Mouse (Mus musculus) limb, embryonic 10.5 days (tissue): Measurements from ENCODE around the gene Capg. TPM values are rescaled to one million over a fixed set of nuclear protein-coding genes. Genes with fewer than 3 reads are reported as not detected.

Experiments used
- DNase-seq: peaks from one replicate; pipeline ENCODE4 v3.0.0-alpha.2; 2017; ENCODE audit warnings: low spot score
- H3K27ac ChIP-seq: fragments of 300-500 bp; sonication (generic); 2 replicates; pipeline ENCODE4 v1.5.1; 2016; ENCODE audit warnings: mild to moderate bottlenecking
- H3K27me3 ChIP-seq: fragments of 300-500 bp; sonication (generic); 2 replicates; pipeline ENCODE4 v1.6.1; 2016; ENCODE audit warnings: low read depth, mild to moderate bottlenecking; ENCODE audit not compliant: poor library complexity, severe bottlenecking
- H3K36me3 ChIP-seq: fragments of 300-500 bp; sonication (generic); 2 replicates; pipeline ENCODE4 v1.6.1; 2016; ENCODE audit warnings: mild to moderate bottlenecking, moderate library complexity
- H3K4me1 ChIP-seq: fragments of 300-500 bp; sonication (generic); 2 replicates; pipeline ENCODE4 v1.6.1; 2016
- H3K4me3 ChIP-seq: fragments of 300-500 bp; sonication (generic); 2 replicates; pipeline ENCODE4 v1.5.1; 2016; ENCODE audit warnings: mild to moderate bottlenecking, moderate library complexity
- H3K9me3 ChIP-seq: fragments of 300-500 bp; sonication (generic); replicated peaks from 2 replicates; pipeline ENCODE4 v1.6.1; 2016; ENCODE audit warnings: mild to moderate bottlenecking
- WGBS: fragments of 180-500 bp; shearing (Covaris S2); methylation state at CpG from one replicate; pipeline ENCODE4 v1.1.7; 2016; 5-methylcytosine and 5-hydroxymethylcytosine counted together
- polyA plus RNA-seq: library from polyadenylated mRNA; unstranded; fragments of >200 nt; fragmentation: Nextera tagmentation; extraction: Ambion mirVana; gene quantifications from 2 replicates; pipeline ENCODE4 v1.2.1, GENCODE M21; 2016

Capg gene
- polyA plus RNA-seq, result 20.8 and 23.3 TPM in 2 replicates

DNA sequence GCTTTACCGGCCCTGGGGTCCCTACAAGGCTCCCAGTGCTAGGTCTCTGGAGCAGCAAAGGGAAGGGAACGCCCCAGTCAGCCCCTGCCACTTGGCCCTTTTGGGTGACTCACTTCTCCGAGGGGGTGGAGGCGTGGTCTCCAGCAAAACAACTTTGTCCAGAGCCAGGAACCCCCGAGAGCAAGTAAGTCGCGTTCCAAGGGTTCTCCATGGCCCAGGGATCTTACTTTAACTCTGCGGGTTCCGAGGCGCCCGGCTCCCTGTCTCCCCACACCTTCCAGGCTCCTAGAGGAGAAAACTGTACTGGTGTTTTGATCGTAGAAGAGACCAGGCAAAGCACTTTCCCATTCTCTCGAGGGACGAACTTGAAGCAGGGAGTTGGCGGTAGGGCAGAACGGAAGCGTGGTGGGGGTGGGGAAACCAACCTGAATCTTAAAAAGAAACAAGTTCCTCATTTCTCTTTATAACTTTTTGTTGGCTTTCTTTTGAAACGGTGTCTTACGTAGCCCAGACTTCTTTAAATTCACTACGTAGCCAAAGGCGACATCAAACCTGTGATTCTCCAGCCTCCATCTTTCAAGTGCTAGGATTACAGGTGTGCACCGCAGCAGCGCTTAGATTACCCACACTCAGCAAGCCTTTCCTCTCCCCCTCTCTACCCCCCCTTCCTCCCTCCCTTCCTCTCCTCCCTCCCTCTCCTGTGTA is at the start of gene Capg:
Gene Capg, plus strand, starts transcription at position 109 of the 705 bp plus-strand sequence.
- Histone ChIP-seq H3K4me3 (peak within 1 kb of the TSS; percentile 47), H3K9me3 (no peaks in the 10 kb centered on the region), H3K36me3 (no peaks in the 10 kb centered on the region), H3K27me3 (peaks cover 5% of the 10 kb centered on the region; the same call in 1 of the 2 replicates), H3K27ac (peak within 1 kb of the TSS; percentile 83), H3K4me1 (peaks cover 19% of the 10 kb centered on the region)
- DNase-seq, result no peak
- 8% methylated on average over 23 of the region's 23 CpGs for WGBS

DNA sequence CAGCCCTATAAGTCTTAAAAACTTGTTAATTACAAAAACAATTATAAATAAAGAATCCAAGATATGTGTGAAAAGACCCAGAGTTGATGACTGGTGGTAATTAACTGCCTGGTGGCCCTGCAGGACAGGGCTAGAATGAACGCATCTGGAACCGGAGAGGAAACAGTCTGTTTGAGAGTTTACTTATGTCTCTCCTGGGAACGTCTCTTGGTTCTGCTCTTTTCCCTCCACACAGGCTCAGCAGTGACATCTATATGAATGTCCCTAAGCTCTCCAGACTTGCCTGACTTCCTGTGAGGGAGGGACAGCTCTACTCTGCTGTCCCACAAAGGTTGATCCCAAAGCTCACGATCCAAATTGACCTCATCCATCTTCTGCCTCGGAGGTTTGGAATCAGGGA is 45.2 kb upstream of the Capg start:
- 59% methylated on average over 5 of the region's 5 CpGs for WGBS
- H3K36me3 ChIP-seq, result no peaks in the 10 kb centered on the region
- DNase-seq, result no peak
- H3K27ac ChIP-seq, result no peak overlapping the region; the same call in 1 of the 2 replicates
- H3K9me3 ChIP-seq, result no peaks in the 10 kb centered on the region
- H3K4me1 ChIP-seq, result peaks cover 5% of the 10 kb centered on the region; the same call in 1 of the 2 replicates
- H3K4me3 ChIP-seq, result no peak overlapping the region
- H3K27me3 ChIP-seq, result no peaks in the 10 kb centered on the region

DNA sequence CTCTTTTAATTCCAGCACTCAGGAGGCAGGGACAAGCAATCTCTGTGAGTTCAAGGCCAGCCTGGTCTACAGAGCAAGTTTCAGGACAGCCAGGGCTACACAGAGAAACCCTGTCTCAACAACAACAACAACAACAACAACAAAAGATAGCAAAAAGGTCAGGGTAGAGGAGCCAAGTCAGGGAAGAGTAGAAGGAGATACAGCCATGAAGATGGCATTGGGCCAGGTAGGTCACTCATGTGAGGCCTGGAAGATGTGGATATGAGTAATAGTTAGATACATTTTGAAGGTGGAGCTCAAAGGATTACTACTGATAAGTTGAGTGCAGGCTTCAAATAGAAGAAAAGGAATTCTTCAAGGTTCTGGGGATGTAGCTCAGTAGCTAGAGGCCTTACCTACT is 40.9 kb upstream of the Capg start:
- Histone ChIP-seq H3K9me3 (no peaks in the 10 kb centered on the region), H3K27me3 (no peaks in the 10 kb centered on the region), H3K4me1 (peaks cover 5% of the 10 kb centered on the region; the same call in 1 of the 2 replicates), H3K27ac (no peak overlapping the region), H3K36me3 (no peaks in the 10 kb centered on the region), H3K4me3 (no peak overlapping the region)
- DNase-seq, result no peak

DNA sequence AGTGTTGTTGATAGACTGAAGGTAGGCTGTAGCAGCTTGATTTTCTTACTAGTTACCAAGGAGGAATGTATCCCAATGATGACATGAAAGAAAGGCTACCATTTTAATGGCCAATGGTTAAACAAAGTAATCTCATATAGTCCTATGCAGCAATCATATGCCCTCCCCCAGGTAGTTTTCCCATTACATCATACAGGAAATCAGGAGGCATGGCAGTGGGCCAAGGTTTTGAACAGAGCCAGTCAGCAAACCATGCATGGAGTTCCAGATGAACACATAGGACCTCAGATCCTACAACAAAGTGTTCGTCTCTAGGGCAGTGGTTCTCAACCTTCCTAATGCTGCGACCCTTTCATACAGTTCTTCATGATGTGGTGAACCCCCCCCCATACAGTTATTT is 40.3 kb upstream of the Capg start:
- H3K36me3 ChIP-seq, result no peaks in the 10 kb centered on the region
- no peak overlapping the region for H3K27ac ChIP-seq
- WGBS, result 94% methylated on average over 2 of the region's 2 CpGs

DNA sequence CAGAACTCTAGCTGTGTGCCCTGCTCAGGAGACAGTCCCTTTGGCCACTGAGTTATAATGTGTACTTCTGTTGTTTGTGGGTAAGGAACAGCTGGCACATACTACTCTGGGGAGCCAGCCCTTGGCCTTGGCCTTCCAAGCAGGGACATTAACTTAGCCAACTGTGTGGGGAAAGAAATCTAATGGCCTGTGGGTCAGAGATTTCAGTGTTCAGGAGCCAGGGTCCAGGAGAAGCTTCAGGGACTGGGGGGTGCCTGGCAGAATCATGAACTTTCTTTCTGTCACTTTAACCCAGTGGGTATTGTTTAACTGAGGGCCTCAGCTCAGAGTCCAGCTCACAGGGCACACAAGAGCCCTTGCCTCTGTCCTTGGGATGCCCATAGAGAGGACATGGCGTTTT is 38.1 kb upstream of the Capg start:
- no peak for DNase-seq
- Histone ChIP-seq H3K36me3 (no peaks in the 10 kb centered on the region), H3K9me3 (no peaks in the 10 kb centered on the region), H3K27ac (no peak overlapping the region), H3K4me3 (no peak overlapping the region), H3K4me1 (0 out of 2 replicates have a peak, but pooled peaks cover 2% of the 10 kb centered on the region), H3K27me3 (no peaks in the 10 kb centered on the region)
- WGBS, result 76% methylated on average over 1 of the region's 1 CpGs

More for the DNA sequence above, 40.3 kb upstream of the Capg start:
- DNase-seq, result no peak
- H3K4me3 ChIP-seq, result no peak overlapping the region
- peaks cover 4% of the 10 kb centered on the region; the same call in 1 of the 2 replicates for H3K4me1 ChIP-seq
- no peaks in the 10 kb centered on the region for H3K27me3 ChIP-seq
- no peaks in the 10 kb centered on the region for H3K9me3 ChIP-seq

DNA sequence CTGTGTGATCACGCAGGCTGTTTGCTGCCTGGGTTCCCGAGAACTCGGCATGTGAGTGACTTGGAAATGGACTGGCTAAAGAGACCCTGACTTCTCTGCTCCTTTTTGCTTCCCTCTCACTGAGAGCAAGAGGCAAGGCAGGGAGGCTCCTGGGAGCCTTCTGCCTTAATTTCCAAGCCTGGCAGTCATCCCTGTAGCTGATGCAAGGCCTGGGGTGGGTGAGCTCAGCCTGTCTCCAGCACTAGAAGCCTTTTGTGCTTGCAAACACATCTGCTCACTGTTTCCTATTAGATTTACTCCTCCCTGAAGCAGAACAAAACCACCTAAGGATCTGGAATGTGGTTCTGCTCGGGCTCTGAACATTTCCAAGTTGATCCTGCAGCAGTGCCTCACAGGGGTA is 35.6 kb upstream of the Capg start:
- Histone ChIP-seq H3K27me3 (no peaks in the 10 kb centered on the region), H3K4me3 (no peak overlapping the region), H3K4me1 (peaks cover 19% of the 10 kb centered on the region), H3K36me3 (no peaks in the 10 kb centered on the region), H3K9me3 (no peaks in the 10 kb centered on the region), H3K27ac (no peak overlapping the region)
- no peak for DNase-seq
- WGBS, result 84% methylated on average over 4 of the region's 4 CpGs

DNA sequence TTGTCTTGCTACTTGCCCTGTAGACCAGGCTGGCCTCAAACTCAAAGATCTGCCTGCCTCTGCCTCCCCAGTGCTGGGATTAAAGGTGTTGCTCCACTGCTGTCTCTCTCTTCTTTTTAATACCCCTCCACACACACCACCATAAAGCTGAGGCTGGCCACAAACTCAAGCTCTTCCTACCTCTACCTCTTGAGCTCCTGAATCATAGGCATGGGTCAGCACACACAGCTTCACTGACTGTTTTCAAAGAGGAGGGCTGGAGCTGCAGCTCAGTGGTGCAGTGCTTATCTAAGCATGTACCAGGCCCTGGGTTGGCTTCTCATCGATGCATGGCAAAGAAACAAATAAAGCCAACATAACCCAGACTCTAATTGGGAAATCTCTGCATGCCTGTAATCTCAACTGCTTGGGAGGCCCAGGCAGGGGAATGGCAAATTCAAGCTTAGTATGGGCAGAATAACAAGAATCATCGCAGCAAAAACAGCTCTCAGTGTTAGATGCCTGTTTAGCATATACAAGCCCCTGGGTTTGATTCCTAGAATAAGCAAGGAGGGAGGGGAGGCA is 34.2 kb upstream of the Capg start:
- Histone ChIP-seq H3K4me1 (peaks cover 22% of the 10 kb centered on the region), H3K9me3 (no peaks in the 10 kb centered on the region), H3K27me3 (no peaks in the 10 kb centered on the region), H3K4me3 (no peak overlapping the region), H3K36me3 (no peaks in the 10 kb centered on the region), H3K27ac (no peak overlapping the region)
- 90% methylated on average over 2 of the region's 2 CpGs for WGBS
- no peak for DNase-seq

DNA sequence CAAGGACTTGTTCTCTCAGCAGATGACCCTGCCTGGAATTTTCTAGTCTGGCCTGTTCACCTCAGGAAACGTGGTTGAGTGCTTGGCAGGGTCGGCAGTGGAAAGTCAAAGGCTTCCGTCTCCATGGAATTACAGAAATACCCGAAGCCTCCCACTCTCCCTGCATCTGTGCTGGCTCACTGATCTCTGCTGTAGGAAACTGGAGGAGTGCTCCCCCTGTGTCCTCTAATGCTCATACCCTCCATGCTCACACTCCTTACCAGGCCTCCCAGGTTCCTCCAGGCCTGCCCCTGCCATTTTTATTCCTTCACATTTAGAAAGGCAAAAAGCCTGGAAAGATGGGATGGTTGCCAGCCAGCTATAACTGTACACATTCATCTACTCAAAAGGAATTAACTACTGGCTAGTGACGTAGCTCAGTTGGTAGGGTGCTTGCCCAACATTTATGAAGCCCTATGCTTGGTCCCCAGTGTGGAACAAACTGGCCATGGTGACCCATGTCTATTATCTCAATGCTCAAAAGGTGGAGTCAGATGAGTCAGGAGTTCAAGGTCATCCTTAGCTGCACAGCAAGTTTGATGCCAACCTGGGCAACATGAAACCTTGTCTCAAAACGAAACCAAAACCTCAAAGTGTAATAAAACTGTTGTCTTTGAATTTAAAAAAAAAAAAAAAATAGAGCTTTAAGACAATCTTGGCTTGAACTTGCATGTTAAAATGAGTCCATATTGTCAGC is 33.3 kb upstream of the Capg start:
- WGBS, result 85% methylated on average over 6 of the region's 6 CpGs
- Histone ChIP-seq H3K36me3 (no peaks in the 10 kb centered on the region), H3K27me3 (no peaks in the 10 kb centered on the region), H3K27ac (peak overlapping the region; percentile 5; the same call in 1 of the 2 replicates), H3K4me3 (no peak overlapping the region), H3K4me1 (peaks cover 22% of the 10 kb centered on the region), H3K9me3 (no peaks in the 10 kb centered on the region)
- DNase-seq, result no peak

DNA sequence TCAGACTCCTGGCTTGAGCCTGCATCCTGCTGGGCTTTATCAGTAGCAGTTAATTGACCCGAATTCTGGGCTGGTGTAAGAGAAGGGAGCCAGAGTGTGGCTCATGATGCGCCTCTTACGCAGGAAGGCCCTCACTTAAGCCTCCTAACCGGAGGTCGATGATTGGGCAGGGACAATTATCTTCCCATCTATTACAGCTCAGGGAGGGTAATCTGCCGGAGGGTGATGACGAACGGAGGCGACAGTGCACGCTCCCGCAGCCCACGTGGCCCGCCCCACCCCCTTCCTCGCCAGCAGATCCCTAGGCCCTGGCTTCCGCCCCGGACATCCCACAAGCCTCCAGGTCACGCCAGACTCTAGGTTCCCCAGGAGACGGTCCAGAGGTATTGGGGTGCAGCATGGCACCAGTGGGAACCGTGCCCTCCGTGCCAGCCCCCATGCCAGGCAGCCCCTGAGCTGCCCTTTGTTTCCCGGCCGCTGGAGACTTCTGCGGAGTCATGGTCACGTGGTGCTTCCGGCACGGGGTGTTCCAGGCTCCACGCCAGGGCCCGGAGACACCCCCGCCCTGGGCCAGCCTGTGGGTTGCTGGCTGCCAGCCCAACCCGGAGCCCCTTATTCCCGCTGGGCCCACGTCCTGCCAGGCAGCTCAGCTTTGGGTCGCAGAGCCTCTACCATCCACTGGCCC is 31.7 kb upstream of the Capg start:
- H3K27me3 ChIP-seq, result no peaks in the 10 kb centered on the region
- peak; percentile 84 for DNase-seq
- no peaks in the 10 kb centered on the region for H3K36me3 ChIP-seq
- peak overlapping the region; percentile 96 for H3K27ac ChIP-seq
- H3K9me3 ChIP-seq, result no peaks in the 10 kb centered on the region
- H3K4me1 ChIP-seq, result peaks cover 22% of the 10 kb centered on the region
- 11% methylated on average over 33 of the region's 33 CpGs for WGBS
- peak overlapping the region; percentile 51 for H3K4me3 ChIP-seq

DNA sequence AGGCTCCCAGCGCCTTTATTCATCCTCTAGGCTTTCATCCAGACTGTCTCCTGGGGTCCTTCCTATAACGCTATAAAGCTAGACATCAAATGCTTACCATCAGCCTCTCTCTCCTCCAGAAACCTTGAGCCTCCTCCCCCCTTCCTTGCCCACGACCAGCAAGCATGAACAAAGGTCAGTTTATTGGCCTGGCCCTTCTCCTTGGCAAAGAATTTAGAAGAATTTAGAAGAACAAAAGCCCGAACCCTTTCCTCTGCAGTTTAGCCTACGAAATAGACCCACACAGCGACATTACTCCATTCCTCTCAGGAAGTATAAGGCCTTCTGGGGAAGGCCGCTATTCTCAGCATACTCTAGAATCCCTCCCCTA is 31.1 kb upstream of the Capg start:
- DNase-seq, result no peak
- no peaks in the 10 kb centered on the region for H3K9me3 ChIP-seq
- H3K4me1 ChIP-seq, result peaks cover 22% of the 10 kb centered on the region
- peak overlapping the region; percentile 51 for H3K4me3 ChIP-seq
- H3K27me3 ChIP-seq, result no peaks in the 10 kb centered on the region
- H3K36me3 ChIP-seq, result no peaks in the 10 kb centered on the region
- WGBS, result 58% methylated on average over 7 of the region's 7 CpGs
- peak overlapping the region; percentile 96 for H3K27ac ChIP-seq

DNA sequence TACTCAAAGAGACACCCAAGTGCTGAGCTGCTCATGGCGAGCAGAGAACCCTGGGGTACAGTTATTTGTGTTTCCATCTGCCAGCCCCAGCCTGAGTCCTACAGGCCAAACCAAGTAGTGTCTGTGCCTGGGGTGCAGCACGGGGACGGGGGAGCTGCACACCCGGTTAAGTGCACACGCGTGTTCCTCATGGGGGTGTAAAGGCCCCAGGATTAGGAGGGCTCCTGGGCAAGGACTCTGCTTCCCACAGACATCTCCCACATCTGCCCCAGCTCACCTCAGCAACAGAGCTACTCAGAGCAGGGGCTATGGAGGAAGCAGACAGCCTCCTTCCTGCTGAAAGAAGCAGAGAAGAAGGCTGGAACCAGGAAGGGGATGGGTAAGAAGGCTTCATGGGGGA is 28.5 kb upstream of the Capg start:
- H3K36me3 ChIP-seq, result no peaks in the 10 kb centered on the region
- no peak overlapping the region; the same call in 1 of the 2 replicates for H3K27ac ChIP-seq
- WGBS, result 91% methylated on average over 6 of the region's 6 CpGs
- DNase-seq, result no peak
- H3K27me3 ChIP-seq, result no peaks in the 10 kb centered on the region
- no peak overlapping the region for H3K4me3 ChIP-seq
- no peaks in the 10 kb centered on the region for H3K9me3 ChIP-seq
- peaks cover 41% of the 10 kb centered on the region for H3K4me1 ChIP-seq

DNA sequence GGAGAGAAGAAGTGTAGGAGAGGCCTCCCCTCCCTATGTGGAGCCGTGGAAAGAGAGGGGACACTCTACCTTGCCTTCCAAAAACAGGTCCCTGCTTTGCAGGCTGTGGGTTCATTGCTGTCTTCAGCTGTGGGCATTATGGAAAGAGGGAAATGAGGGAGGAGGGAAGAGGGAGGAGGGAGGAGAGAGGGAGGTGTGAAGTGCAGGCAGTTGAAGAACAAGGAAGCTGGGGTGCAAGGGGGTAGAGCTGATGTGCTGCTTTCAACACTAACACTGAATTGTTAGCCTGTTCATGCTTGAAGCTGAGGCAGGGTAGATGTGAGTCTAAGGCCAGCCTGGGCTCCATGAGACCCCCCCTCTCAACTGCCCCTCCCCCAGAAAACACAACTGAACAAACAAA is 25.3 kb upstream of the Capg start:
- Histone ChIP-seq H3K27me3 (no peaks in the 10 kb centered on the region), H3K9me3 (no peaks in the 10 kb centered on the region), H3K27ac (no peak overlapping the region), H3K4me1 (peaks cover 22% of the 10 kb centered on the region), H3K36me3 (no peaks in the 10 kb centered on the region), H3K4me3 (no peak overlapping the region)
- WGBS, result 89% methylated on average over 1 of the region's 1 CpGs
- DNase-seq, result no peak
